Mouse (Mus musculus): ENCODE measurements around the gene Atp5g2. TPM values are rescaled to one million over a fixed set of nuclear protein-coding genes. Genes with fewer than 3 reads are reported as not detected.

Gene Atp5g2
- polyA plus RNA-seq, 1 experiment: 175 TPM

- TF ChIP-seq CTCF (IDR thresholded peaks at IDR 0.05; ENCODE audit: low read depth, low read length) (no peak), POLR2A (IDR thresholded peaks at IDR 0.05; ENCODE audit: borderline replicate concordance, low read depth, low read length) (no peak)
- H3K27ac ChIP-seq (ENCODE audit: insufficient read depth, low read depth, low read length): no peak overlapping the region
- H3K4me3 ChIP-seq (ENCODE audit: insufficient read depth, low read length): no peak overlapping the region
- peaks cover 11% of the 10 kb centered on the region for H3K4me1 ChIP-seq (ENCODE audit: control insufficient read depth, insufficient read depth, low read length)
Observed at GRCm38 (mm10) chr15:102614224-102614623, 57.9 kb downstream of the Atp5g2 start.

- no peak overlapping the region for H3K4me3 ChIP-seq (ENCODE audit: insufficient read depth, low read length)
- H3K27ac ChIP-seq (ENCODE audit: insufficient read depth, low read depth, low read length): no peak overlapping the region
- no peak for TF ChIP-seq CTCF (IDR thresholded peaks at IDR 0.05; ENCODE audit: low read depth, low read length)
- no peak for TF ChIP-seq POLR2A (IDR thresholded peaks at IDR 0.05; ENCODE audit: borderline replicate concordance, low read depth, low read length)
- H3K4me1 ChIP-seq (ENCODE audit: control insufficient read depth, insufficient read depth, low read length): peaks cover 9% of the 10 kb centered on the region
Observed at GRCm38 (mm10) chr15:102612966-102613365, 59.2 kb downstream of the Atp5g2 start.

Other genes starting within 250 kb of the Atp5g2 start
- not detected in 2 replicates for gene Amhr2, start 227.0 kb downstream of the Atp5g2 start, polyA plus RNA-seq (2012; ENCODE audit: insufficient read depth, insufficient read length, missing spikeins)
- gene Prr13, start 213.3 kb downstream of the Atp5g2 start, polyA plus RNA-seq (2012; ENCODE audit: insufficient read depth, insufficient read length, missing spikeins): 372 and 379 TPM in 2 replicates
- 724 and 763 TPM in 2 replicates for gene Pcbp2, start 201.8 kb downstream of the Atp5g2 start, polyA plus RNA-seq (2012; ENCODE audit: insufficient read depth, insufficient read length, missing spikeins)
- gene Gm10337, start 168.6 kb downstream of the Atp5g2 start, polyA plus RNA-seq (2012; ENCODE audit: insufficient read depth, insufficient read length, missing spikeins): not detected in 2 replicates
- gene Map3k12, start 155.3 kb downstream of the Atp5g2 start, polyA plus RNA-seq (2012; ENCODE audit: insufficient read depth, insufficient read length, missing spikeins): 17.4 and 17.5 TPM in 2 replicates
- 24.9 and 33.9 TPM in 2 replicates for gene Tarbp2, start 154.2 kb downstream of the Atp5g2 start, polyA plus RNA-seq (2012; ENCODE audit: insufficient read depth, insufficient read length, missing spikeins)
- 7.3 and 9.1 TPM in 2 replicates for gene Npff, start 147.4 kb downstream of the Atp5g2 start, polyA plus RNA-seq (2012; ENCODE audit: insufficient read depth, insufficient read length, missing spikeins)
- not detected in 2 replicates for gene Gm28047, start 47.3 kb downstream of the Atp5g2 start, polyA plus RNA-seq (2012; ENCODE audit: insufficient read depth, insufficient read length, missing spikeins)
- 95.4 and 102 TPM in 2 replicates for gene Atf7, start 46.9 kb downstream of the Atp5g2 start, polyA plus RNA-seq (2012; ENCODE audit: insufficient read depth, insufficient read length, missing spikeins)
- 71.0 and 72.9 TPM in 2 replicates for gene Calcoco1, start 49.8 kb upstream of the Atp5g2 start, polyA plus RNA-seq (2012; ENCODE audit: insufficient read depth, insufficient read length, missing spikeins)
- not detected in 2 replicates for gene Hoxc13, start 248.8 kb upstream of the Atp5g2 start, polyA plus RNA-seq (2012; ENCODE audit: insufficient read depth, insufficient read length, missing spikeins)